Mouse (Mus musculus) gonadal fat pad, adult 2 months (tissue): Measurements from ENCODE around the gene Gm3317. TPM values are rescaled to one million over a fixed set of nuclear protein-coding genes. Genes with fewer than 3 reads are reported as not detected.
"Not testable (repeated sequence)": the region's sequence is repeated elsewhere in the genome, so short reads cannot be mapped to it uniquely, and the experiment has no call there.

Source experiments
- DNase-seq: peaks from one replicate; pipeline ENCODE4 v3.0.0-alpha.2; 2012; ENCODE audit warnings: low read depth
- polyA plus RNA-seq: library from polyadenylated mRNA; depleted of rRNA; stranded (reverse); fragments of >200 nt; gene quantifications from 2 replicates; pipeline ENCODE4 v1.2.3, GENCODE M21; 2012; rRNA removed

Gene Gm3317
- polyA plus RNA-seq = not detected in 2 replicates

GRCm38 (mm10) chr14:5164235-5164634 is at the start of gene Gm3317:
Gene Gm3317 (plus strand): TSS chr14:5164535.
- not testable (repeated sequence) for DNase-seq

GRCm38 (mm10) chr14:5131219-5131618 is 33.1 kb upstream of the Gm3317 start, which contains the start of gene Gm8279:
Gene Gm8279 (plus strand): TSS chr14:5131519.
- not testable (repeated sequence) for DNase-seq

- not testable (repeated sequence) for DNase-seq
Measured at GRCm38 (mm10) chr14:5185493-5185892, 21.2 kb downstream of the Gm3317 start, which contains the start of gene Gm8271. Gene Gm8271 (plus strand): TSS chr14:5185793.

Other genes starting within 250 kb of the Gm3317 start
- gene Gm8297, start 180.6 kb upstream of the Gm3317 start, polyA plus RNA-seq = not detected in 2 replicates
- not detected in 2 replicates for gene Gm3298, start 148.6 kb upstream of the Gm3317 start, polyA plus RNA-seq
- gene 4930555G01Rik, start 113.9 kb upstream of the Gm3317 start, polyA plus RNA-seq = not detected in 2 replicates
- 0.14 and 0.54 TPM in 2 replicates for gene Gm8281, start 93.5 kb upstream of the Gm3317 start, polyA plus RNA-seq
- not detected in 2 replicates for gene Gm8279, start 33.0 kb upstream of the Gm3317 start, polyA plus RNA-seq
- gene Gm8271, start 21.3 kb downstream of the Gm3317 start, polyA plus RNA-seq = not detected in 2 replicates
- gene Gm3526, start 96.0 kb downstream of the Gm3317 start, polyA plus RNA-seq = 0.11 TPM in 1 of 2 replicates, not detected in the other
- gene Gm3542, start 170.4 kb downstream of the Gm3317 start, polyA plus RNA-seq = not detected in 2 replicates
- 0.23 TPM in 1 of 2 replicates, not detected in the other for gene Gm3500, start 224.5 kb downstream of the Gm3317 start, polyA plus RNA-seq